Mouse (Mus musculus) ES-CJ7 (cell line): ENCODE measurements around the gene Vil1.
A peak's percentile ranks its signal among the peaks of the same experiment; 100 is the strongest.

Source experiments
- DNase-seq: peaks from one replicate; pipeline ENCODE4 v3.0.0; 2011; ENCODE audit warnings: low read depth, low spot score

Gene Vil1

GRCm38 (mm10) chr1:74412711-74413110 lies 3.5 kb downstream of the Vil1 start:
- DNase-seq: no peak

DNA sequence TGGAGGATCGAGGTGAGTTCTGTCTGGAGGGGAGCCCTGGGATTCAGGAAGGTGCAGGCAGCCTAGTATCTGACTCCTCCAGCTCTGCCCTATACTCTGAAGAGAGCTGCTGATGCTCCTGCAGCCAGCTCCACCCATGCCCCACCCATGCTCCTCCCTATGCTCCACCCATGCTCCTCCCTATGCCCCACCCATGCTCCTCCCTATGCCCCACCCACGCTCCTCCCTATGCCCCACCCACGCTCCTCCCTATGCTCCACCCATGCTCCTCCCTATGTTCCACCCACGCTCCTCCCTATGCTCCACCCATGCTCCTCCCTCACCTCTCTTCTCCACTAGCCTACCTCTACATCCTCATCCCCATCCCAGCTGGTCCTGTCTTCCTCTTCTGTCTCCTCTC lies 6.0 kb downstream of the Vil1 start:
- peak; percentile 89 for DNase-seq

DNA sequence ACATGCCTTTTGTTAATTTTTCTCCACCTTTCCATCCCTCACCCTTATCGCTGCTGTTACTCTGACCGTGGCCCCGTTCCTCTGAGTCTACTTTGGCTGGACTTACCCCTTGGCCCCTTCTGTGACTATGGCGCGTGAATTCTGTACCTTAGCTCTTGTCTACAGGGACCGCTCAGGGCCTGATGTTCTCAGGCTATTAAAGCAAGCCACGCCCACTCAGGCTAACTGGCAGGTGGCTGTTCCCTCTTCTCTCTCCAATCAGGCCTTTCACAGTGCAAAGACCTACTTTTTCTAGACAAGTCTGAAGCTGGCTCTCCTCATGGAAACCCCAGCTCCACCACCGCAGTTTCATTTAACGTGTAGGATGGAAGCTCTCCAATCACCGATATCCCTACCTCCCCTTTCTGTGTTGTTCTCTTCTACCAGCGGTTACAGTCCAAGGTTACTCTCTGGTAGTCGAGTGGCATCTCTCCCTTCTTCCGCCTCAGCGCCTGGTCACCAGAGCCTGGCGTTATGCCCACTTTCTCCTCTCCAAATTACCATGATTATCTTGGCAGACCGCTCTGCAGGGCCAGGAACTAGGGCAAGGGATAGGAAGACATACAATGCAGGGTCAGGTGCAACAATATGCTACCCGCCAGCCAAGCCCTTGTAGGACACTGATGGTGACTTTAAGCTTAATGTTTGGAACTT lies 9.7 kb downstream of the Vil1 start:
- DNase-seq: peak; percentile 65

GRCm38 (mm10) chr1:74419440-74419794 lies 10.2 kb downstream of the Vil1 start:
- no peak for DNase-seq

DNA sequence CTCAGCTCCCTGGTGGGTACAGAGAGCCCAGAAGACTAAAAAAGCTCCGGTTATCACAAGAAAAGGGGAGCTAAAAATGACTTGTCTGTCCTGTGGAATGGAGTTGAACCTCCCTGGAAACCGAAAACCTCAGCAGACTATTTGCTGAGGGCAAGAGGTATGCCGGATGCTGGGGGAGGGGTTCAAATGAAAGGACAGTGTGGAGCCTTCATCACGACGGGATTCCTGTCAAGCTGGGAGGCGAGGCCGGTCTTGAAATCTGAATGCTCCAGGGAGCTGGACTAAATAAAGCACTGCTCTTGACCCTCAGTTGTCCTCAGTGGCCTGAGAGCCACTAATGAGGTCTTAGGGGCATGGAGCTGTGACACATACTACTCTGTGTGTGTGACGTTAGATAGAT lies 14.0 kb downstream of the Vil1 start:
- DNase-seq: no peak

DNA sequence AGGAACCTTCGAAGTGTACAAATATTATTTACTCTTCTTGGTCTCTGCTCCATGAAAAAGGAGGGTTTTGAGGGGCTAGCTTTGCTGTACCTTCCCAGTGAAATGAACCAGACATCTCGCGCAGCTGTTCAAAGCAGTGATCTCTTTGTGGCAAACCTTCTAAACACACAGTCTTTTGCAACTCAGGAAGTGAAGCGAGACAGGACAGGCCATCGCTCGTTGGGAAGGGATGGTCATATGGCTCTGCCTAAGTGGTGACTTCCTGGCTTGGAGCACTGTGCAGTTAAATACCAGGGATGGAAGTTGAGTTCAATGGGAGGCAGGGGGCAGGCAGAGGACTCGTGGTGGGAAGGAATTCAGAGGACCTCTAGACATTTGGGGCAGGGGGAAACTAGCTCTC lies 16.7 kb downstream of the Vil1 start:
- DNase-seq: no peak

DNA sequence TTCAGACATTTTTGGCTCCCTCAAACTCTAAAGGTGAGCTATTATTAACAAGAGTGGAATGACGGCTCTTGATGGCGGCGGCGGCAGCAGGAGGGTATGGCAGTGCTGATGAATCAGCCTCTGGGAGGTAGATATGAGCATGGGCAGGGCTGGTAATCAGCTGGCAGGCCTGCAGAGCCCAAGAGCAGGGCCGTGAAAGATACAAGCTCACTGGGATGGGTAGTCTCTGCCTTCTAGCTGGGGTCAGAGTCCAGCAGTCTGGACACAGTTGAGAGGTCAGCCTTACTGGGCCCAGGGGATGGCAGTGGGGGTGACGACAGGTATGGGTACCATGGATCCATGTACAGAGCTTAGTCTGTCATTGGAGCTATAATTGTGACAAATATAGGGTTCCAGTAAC lies 24.0 kb downstream of the Vil1 start:
- no peak for DNase-seq

- no peak for DNase-seq
These were observed 25.4 kb downstream of the Vil1 start for GRCm38 (mm10) chr1:74434596-74434995.

DNA sequence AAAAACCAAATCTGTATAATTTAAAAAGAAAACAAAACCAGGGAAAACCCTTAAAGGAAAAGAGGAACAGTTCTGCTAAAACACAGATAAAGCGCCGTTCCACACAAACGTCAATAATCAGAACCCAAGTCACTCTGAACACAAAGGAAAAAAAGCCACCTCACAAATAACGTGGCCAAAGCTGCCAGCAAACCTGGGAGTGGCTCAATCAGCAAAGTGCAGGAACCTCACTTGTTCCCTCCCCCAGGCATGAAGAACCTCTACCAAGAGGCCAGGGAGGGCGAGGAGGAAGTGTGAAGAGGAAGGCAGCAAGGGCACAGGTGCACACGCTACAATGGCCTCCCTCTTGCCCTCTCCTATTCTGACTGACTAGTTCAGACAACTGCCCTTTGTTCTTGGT lies 26.4 kb downstream of the Vil1 start:
- DNase-seq: no peak

DNA sequence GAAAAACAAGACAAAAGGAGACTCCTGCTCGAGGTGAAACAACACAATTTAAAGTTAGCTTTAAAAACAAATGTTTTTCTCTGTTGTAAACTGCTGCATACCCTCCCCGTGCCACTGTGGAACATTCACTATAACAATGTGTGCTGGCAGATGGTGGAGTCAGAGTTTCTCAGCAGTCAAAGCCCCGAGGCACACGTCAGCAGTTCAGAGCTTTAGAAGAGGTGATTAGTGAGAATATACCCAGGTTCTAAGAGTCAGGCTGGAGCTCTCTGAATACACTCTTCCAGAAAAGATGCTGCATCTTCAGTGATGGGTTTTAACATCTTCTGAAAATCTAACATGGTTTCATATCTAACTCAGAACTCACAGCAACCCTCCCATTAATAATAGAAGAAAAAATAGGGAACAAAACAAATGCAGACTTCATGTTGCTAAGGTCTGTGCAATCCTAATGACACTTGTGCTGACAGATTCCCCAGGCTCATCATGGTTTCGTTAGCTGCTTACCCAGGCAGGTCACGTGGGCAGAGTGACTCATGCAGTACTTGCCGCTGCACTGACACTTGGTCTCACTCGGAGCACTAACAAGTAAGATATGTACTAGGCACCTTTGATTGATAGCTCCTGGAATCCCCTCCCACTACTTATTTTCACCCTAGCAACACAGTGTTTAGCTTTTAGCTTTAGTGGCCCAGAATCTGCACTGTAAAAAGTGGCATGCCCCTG lies 28.7 kb downstream of the Vil1 start:
- DNase-seq: no peak

DNA sequence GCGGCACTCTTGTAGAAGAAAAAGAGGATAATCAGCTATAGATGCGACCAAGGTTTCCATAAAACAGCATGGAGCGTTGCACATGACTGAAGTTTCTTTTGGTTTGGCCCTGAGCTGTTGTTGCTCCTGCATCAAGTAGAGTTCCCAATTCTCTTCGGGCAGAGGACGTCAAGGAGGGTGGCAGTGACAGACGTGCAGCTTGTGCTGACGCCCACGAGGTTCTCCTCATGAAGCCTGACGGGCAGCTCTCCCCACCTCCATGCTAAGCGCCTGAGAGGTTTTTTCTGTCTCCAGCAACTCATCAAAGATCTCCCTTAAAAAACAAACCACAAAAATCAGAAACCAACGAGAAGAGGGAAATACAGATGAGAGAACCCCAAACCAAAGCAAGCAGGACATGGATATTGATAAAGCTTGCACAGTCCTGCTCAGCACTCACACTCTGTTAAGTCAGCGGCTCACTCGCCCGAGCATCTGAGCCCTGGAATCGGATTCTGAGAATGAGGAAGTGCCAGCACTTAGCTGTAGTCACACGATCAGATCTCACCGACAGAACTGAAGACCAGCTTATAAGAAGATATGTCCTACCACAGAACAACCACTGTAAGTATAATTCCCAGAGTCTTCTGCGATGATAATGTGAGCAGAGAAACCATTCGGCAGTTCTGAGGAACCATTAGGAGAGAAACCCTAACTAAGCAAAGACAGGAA lies 30.1 kb downstream of the Vil1 start:
- DNase-seq: no peak

GRCm38 (mm10) chr1:74444538-74444937 lies 35.4 kb downstream of the Vil1 start:
- DNase-seq: no peak

DNA sequence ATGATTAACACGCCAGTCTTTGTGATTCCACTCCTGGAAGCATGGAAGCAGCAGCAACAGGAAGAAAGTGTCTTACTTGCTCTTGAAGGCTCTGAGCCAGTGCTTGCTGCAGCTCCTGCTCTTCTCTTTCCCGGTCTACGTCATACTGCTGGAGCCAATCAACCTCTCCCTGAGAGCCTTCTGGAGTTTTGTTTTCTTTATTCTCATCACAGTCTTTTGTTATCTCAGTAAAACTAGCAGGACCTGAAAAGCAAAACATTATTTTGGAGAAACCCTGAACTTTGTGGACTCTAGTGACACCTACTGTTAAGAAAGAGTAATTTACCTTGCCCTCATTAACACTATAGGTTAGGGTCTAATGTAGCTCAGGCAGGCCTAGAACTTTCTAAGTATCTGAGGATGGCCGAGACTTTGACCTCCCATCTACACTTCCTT lies 43.5 kb downstream of the Vil1 start:
- peak; percentile 52 for DNase-seq

GRCm38 (mm10) chr1:74460273-74460672 lies 51.1 kb downstream of the Vil1 start:
- peak; percentile 65 for DNase-seq
